ENCODE assay signal across 10 mouse cellular contexts in genomic region chr6:99934394-99934793, GRCm38 (mm10).
A peak's percentile ranks its signal among the peaks of the same experiment; 100 is the strongest.
DNase-seq lines count a peak whose midpoint lies in the region; ATAC-seq lines count a peak whose summit lies in the region.
"Had no signal": no experiment of that assay in that cellular context is flagged by ENCODE, and none has a peak within 500 bp of the region (broad histone marks: within the 10 kb centered on the region; RNA-seq: fewer than 3 reads in every experiment).

No protein-coding gene starts in this region.

- H3K4me1 ChIP-seq in midbrain, embryonic 15.5 days = peaks cover 13% of the 10 kb centered on the region
- H3K4me1 ChIP-seq in midbrain, embryonic 10.5 days = peaks cover 11% of the 10 kb centered on the region
- H3K4me1 ChIP-seq in stomach, embryonic 16.5 days (ENCODE audit: control insufficient read depth, insufficient read depth, low read length) = peaks cover 20% of the 10 kb centered on the region

- H3K9me3 ChIP-seq in midbrain, embryonic 15.5 days = no peaks in the 10 kb centered on the region
- H3K9me3 ChIP-seq in midbrain, embryonic 10.5 days (replicated peaks) = no peaks in the 10 kb centered on the region
- no peaks in the 10 kb centered on the region for H3K9me3 ChIP-seq in stomach, embryonic 16.5 days (replicated peaks; ENCODE audit: control insufficient read depth, low read length)
- H3K9me3 ChIP-seq: limb, embryonic 15.5 days had no signal

- no peak overlapping the region for H3K4me3 ChIP-seq in midbrain, embryonic 15.5 days
- no peak overlapping the region for H3K4me3 ChIP-seq in midbrain, embryonic 10.5 days
- H3K4me3 ChIP-seq in stomach, embryonic 16.5 days (replicated peaks; ENCODE audit: low read length) = no peak overlapping the region
- H3K4me3 ChIP-seq: limb, embryonic 15.5 days had no signal

- WGBS in midbrain, embryonic 15.5 days = 79% methylated on average over 5 of the region's 5 CpGs
- 87% methylated on average over 5 of the region's 5 CpGs for WGBS in midbrain, embryonic 10.5 days
- 52% methylated on average over 5 of the region's 5 CpGs for WGBS in stomach, embryonic 16.5 days

- H3K4me2 ChIP-seq in midbrain, embryonic 15.5 days = no peak overlapping the region
- H3K4me2 ChIP-seq in stomach, embryonic 16.5 days (ENCODE audit: low read depth, low read length) = no peak overlapping the region
- H3K4me2 ChIP-seq: limb, embryonic 15.5 days had no signal

- H3K27me3 ChIP-seq in midbrain, embryonic 15.5 days (replicated peaks) = no peaks in the 10 kb centered on the region
- H3K27me3 ChIP-seq in midbrain, embryonic 10.5 days (ENCODE audit: low read depth, poor library complexity, severe bottlenecking) = peaks cover 7% of the 10 kb centered on the region
- no peaks in the 10 kb centered on the region for H3K27me3 ChIP-seq in stomach, embryonic 16.5 days (ENCODE audit: control insufficient read depth, insufficient read depth, low read length)
- H3K27me3 ChIP-seq: limb, embryonic 15.5 days had no signal

- no peak overlapping the region for H3K9ac ChIP-seq in midbrain, embryonic 15.5 days
- H3K9ac ChIP-seq in stomach, embryonic 16.5 days (ENCODE audit: low read length) = peak overlapping the region; percentile 32; the same call in 1 of the 2 replicates
- H3K9ac ChIP-seq: limb, embryonic 15.5 days had no signal

- DNase-seq in adrenal gland, postnatal 14 days = peak; percentile 22
- no peak for DNase-seq in adrenal gland, postnatal 4 days (ENCODE audit: low spot score in 2 of 2)
- no peak for DNase-seq in midbrain, embryonic 10.5 days (ENCODE audit: low spot score)
- DNase-seq in kidney, postnatal 36 days = peak; percentile 51 to 64
- DNase-seq in right cerebral cortex, postnatal 25 days = no peak
- no peak for DNase-seq in frontal cortex, postnatal 36 days (ENCODE audit: low spot score in 2 of 2)
- DNase-seq: gastrocnemius, postnatal 14 days had no signal

- H3K36me3 ChIP-seq in midbrain, embryonic 15.5 days (replicated peaks) = no peaks in the 10 kb centered on the region
- no peaks in the 10 kb centered on the region for H3K36me3 ChIP-seq in midbrain, embryonic 10.5 days
- no peaks in the 10 kb centered on the region for H3K36me3 ChIP-seq in stomach, embryonic 16.5 days (ENCODE audit: control insufficient read depth, insufficient read depth, low read length)
- H3K36me3 ChIP-seq: limb, embryonic 15.5 days had no signal

- 0 out of 2 replicates have a peak, but pooled peaks have one; percentile 17 for ATAC-seq in midbrain, embryonic 15.5 days (replicated peaks)
- peak; percentile 76 for ATAC-seq in stomach, embryonic 16.5 days (ENCODE audit: insufficient read depth, low FRiP score)

- no peak overlapping the region for H3K27ac ChIP-seq in midbrain, embryonic 15.5 days
- no peak overlapping the region for H3K27ac ChIP-seq in midbrain, embryonic 10.5 days (replicated peaks)
- H3K27ac ChIP-seq in stomach, embryonic 16.5 days (ENCODE audit: low read length) = 0 out of 2 replicates have a peak overlapping the region, but pooled peaks have one; percentile 17
- H3K27ac ChIP-seq: limb, embryonic 15.5 days had no signal

Comparison
In these comparisons a context has a peak if more than half of its experiments do, and no peak if none do; other contexts are left out.
1. DNase-seq: peak in adrenal gland, postnatal 14 days (single experiment) and kidney, postnatal 36 days (2 of 2); none in adrenal gland, postnatal 4 days (0 of 2), midbrain, embryonic 10.5 days (single experiment), right cerebral cortex, postnatal 25 days (single experiment) and frontal cortex, postnatal 36 days (0 of 2).